Mouse (Mus musculus) heart, postnatal 14 days (tissue): Measurements from ENCODE around the gene Bahd1. TPM values are rescaled to one million over a fixed set of nuclear protein-coding genes. Genes with fewer than 3 reads are reported as not detected.

ENCODE experiments used
- DNase-seq, 2 experiments: peaks; one replicate each; pipeline ENCODE4 v3.0.0; 2021 to 2022
- intact Hi-C: fragments of 180-260 bp; cut with DNase I; formaldehyde crosslinking; loops from one replicate; pipeline ENCODE4 v1.15.1; 2025
- total RNA-seq, 2 experiments: library from RNA; stranded (reverse); gene quantifications; 2 replicates each; pipeline ENCODE4 v1.2.3; 2021

Gene Bahd1
- total RNA-seq, 2 experiments from 2014 or later = 15.9 to 17.7 TPM

GRCm38 (mm10) chr2:118897392-118897791 lies 2.8 kb upstream of the Bahd1 start:
- DNase-seq = no peak
- intact Hi-C loops = no loop called here

GRCm38 (mm10) chr2:118897808-118898207 lies 2.4 kb upstream of the Bahd1 start:
- DNase-seq = no peak
- intact Hi-C loops = no loop called here

GRCm38 (mm10) chr2:118898771-118899170 lies 1.4 kb upstream of the Bahd1 start:
- intact Hi-C loops = no loop called here
- no peak for DNase-seq

GRCm38 (mm10) chr2:118899306-118899705 lies 871 bp upstream of the Bahd1 start:
- intact Hi-C loops = no loop called here
- DNase-seq = no peak

- intact Hi-C loops = loop anchor here (10.0 kb wide), 1 partner anchor 284 kb away; no protein-coding TSS in a partner anchor
- no peak for DNase-seq
These were observed 606 bp downstream of the Bahd1 start for GRCm38 (mm10) chr2:118900826-118901140.

GRCm38 (mm10) chr2:118901175-118902031 lies 1.2 kb downstream of the Bahd1 start:
- DNase-seq = peak; percentile 97 to 98
- intact Hi-C loops = loop anchor here (10.0 kb wide), 1 partner anchor 283 kb away; no protein-coding TSS in a partner anchor

- intact Hi-C loops = loop anchor here (10.0 kb wide), 1 partner anchor 282 kb away; no protein-coding TSS in a partner anchor
- DNase-seq = peak; percentile 65 to 66
These were observed 2.2 kb downstream of the Bahd1 start for GRCm38 (mm10) chr2:118902051-118903025.

- intact Hi-C loops = loop anchor here (10.0 kb wide), 1 partner anchor 281 kb away; no protein-coding TSS in a partner anchor
These were observed 3.2 kb downstream of the Bahd1 start for GRCm38 (mm10) chr2:118903333-118903741.

GRCm38 (mm10) chr2:118905433-118906117 lies 5.4 kb downstream of the Bahd1 start:
- intact Hi-C loops = loop anchor here (2.0 to 10.0 kb wide), 2 partner anchors 67 to 279 kb away; no protein-coding TSS in a partner anchor

More at GRCm38 (mm10) chr2:118903333-118903741, 3.2 kb downstream of the Bahd1 start:
- peak in 1 of 2 experiments; percentile 42 for DNase-seq

GRCm38 (mm10) chr2:118906118-118906492 lies 5.9 kb downstream of the Bahd1 start:
- DNase-seq = no peak
- intact Hi-C loops = loop anchor here (10.0 kb wide), 1 partner anchor 279 kb away; no protein-coding TSS in a partner anchor

More at GRCm38 (mm10) chr2:118905433-118906117, 5.4 kb downstream of the Bahd1 start:
- no peak for DNase-seq

GRCm38 (mm10) chr2:118907781-118908180 lies 7.6 kb downstream of the Bahd1 start:
- peak; percentile 37 to 39 for DNase-seq
- intact Hi-C loops = loop anchor here (10.0 kb wide), 1 partner anchor 277 kb away; no protein-coding TSS in a partner anchor

- DNase-seq = no peak
- intact Hi-C loops = loop anchor here (10.0 kb wide), 1 partner anchor 276 kb away; no protein-coding TSS in a partner anchor
These were observed 9.0 kb downstream of the Bahd1 start for GRCm38 (mm10) chr2:118909151-118909550.

GRCm38 (mm10) chr2:118910605-118911278 lies 10.6 kb downstream of the Bahd1 start:
- DNase-seq = no peak
- intact Hi-C loops = no loop called here

GRCm38 (mm10) chr2:118912706-118913105 lies 12.5 kb downstream of the Bahd1 start:
- intact Hi-C loops = no loop called here
- no peak for DNase-seq

- intact Hi-C loops = no loop called here
- DNase-seq = peak in 1 of 2 experiments; percentile 25
These were observed 13.5 kb downstream of the Bahd1 start for GRCm38 (mm10) chr2:118913551-118914276.

- DNase-seq = no peak
- intact Hi-C loops = no loop called here
These were observed 14.5 kb downstream of the Bahd1 start for GRCm38 (mm10) chr2:118914685-118915084.

- intact Hi-C loops = no loop called here
These were observed 16.3 kb downstream of the Bahd1 start for GRCm38 (mm10) chr2:118916436-118916835.

GRCm38 (mm10) chr2:118918543-118918942 lies 18.4 kb downstream of the Bahd1 start:
- intact Hi-C loops = no loop called here

More at GRCm38 (mm10) chr2:118916436-118916835, 16.3 kb downstream of the Bahd1 start:
- DNase-seq = no peak

GRCm38 (mm10) chr2:118920428-118920827 lies 20.3 kb downstream of the Bahd1 start:
- intact Hi-C loops = no loop called here

More at GRCm38 (mm10) chr2:118918543-118918942, 18.4 kb downstream of the Bahd1 start:
- DNase-seq = no peak

More at GRCm38 (mm10) chr2:118920428-118920827, 20.3 kb downstream of the Bahd1 start:
- no peak for DNase-seq
